Mouse (Mus musculus): Measurements from ENCODE around the gene Commd4. TPM values are rescaled to one million over a fixed set of nuclear protein-coding genes. Genes with fewer than 3 reads are reported as not detected.

Gene Commd4
- polyA plus RNA-seq, 1 experiment from 2014 or later = 50.3 TPM

- Histone ChIP-seq H3K4me3 (ENCODE audit: low read depth, low read length) (peak overlapping the region; percentile 62), H3K9me3 (replicated peaks; ENCODE audit: control insufficient read depth, low read length) (no peaks in the 10 kb centered on the region), H3K27ac (ENCODE audit: low read length) (peak overlapping the region; percentile 65), H3K36me3 (ENCODE audit: control insufficient read depth, insufficient read depth) (no peaks in the 10 kb centered on the region), H3K4me2 (ENCODE audit: low read depth, low read length) (peak overlapping the region; percentile 65), H3K27me3 (ENCODE audit: control insufficient read depth, insufficient read depth, low read depth, low read length) (no peaks in the 10 kb centered on the region), H3K9ac (ENCODE audit: low read depth, low read length) (peak overlapping the region; percentile 66), H3K4me1 (ENCODE audit: control insufficient read depth, low read depth, low read length) (peaks cover 8% of the 10 kb centered on the region)
- 0 out of 2 replicates have a peak, but pooled peaks have one; percentile 3 for ATAC-seq (ENCODE audit: low read depth)
- 11% methylated on average over 19 of the region's 19 CpGs for WGBS (ENCODE audit: insufficient replicate concordance)
Observed at GRCm38 (mm10) chr9:57147205-57148143, 10.7 kb downstream of the Commd4 start.

DNA sequence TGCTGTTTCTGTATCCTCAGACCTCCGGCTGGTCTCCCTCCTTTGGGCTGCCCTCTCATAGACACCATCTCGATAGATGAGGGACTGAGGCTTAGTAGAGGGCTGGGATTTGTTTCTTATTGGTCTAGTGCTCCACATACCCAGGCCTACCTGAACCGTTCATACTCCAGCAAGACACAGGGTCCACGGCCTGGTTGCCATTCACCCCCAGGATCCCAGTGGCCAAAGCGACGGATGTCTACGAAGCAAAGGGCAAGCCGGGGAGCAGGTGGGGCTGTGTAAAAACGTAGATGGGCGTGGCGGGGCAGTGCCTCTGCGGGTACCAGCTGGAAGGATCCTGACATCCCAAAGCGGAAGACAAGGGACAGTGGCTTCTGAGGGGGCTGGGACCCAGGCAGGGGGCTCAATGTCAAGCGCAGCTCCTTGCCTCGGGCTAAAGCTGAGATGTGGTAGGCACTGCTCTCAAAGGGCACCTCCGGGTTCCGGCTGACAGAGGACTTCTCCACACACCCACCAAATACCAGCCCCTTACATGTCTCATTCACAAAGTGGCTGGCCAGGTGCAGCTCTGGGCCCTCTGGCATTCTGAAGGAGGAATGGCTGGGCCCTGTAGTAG lies 11.6 kb downstream of the Commd4 start:
- Histone ChIP-seq H3K27ac (ENCODE audit: low read length) (no peak overlapping the region), H3K4me2 (ENCODE audit: low read depth, low read length) (no peak overlapping the region), H3K9me3 (replicated peaks; ENCODE audit: control insufficient read depth, low read length) (no peaks in the 10 kb centered on the region), H3K4me3 (ENCODE audit: low read depth, low read length) (no peak overlapping the region), H3K9ac (ENCODE audit: low read depth, low read length) (no peak overlapping the region), H3K36me3 (ENCODE audit: control insufficient read depth, insufficient read depth) (peaks cover 1% of the 10 kb centered on the region; the same call in 1 of the 2 replicates), H3K4me1 (ENCODE audit: control insufficient read depth, low read depth, low read length) (peaks cover 8% of the 10 kb centered on the region), H3K27me3 (ENCODE audit: control insufficient read depth, insufficient read depth, low read depth, low read length) (no peaks in the 10 kb centered on the region)
- 80% methylated on average over 17 of the region's 17 CpGs for WGBS (ENCODE audit: insufficient replicate concordance)
- no peak for ATAC-seq (ENCODE audit: low read depth)

GRCm38 (mm10) chr9:57144830-57145229 lies 13.3 kb downstream of the Commd4 start:
- Histone ChIP-seq H3K36me3 (ENCODE audit: control insufficient read depth, insufficient read depth) (peaks cover 7% of the 10 kb centered on the region), H3K4me2 (ENCODE audit: low read depth, low read length) (no peak overlapping the region), H3K4me1 (ENCODE audit: control insufficient read depth, low read depth, low read length) (peaks cover 8% of the 10 kb centered on the region), H3K9ac (ENCODE audit: low read depth, low read length) (no peak overlapping the region), H3K9me3 (replicated peaks; ENCODE audit: control insufficient read depth, low read length) (no peaks in the 10 kb centered on the region), H3K4me3 (ENCODE audit: low read depth, low read length) (no peak overlapping the region), H3K27me3 (ENCODE audit: control insufficient read depth, insufficient read depth, low read depth, low read length) (no peaks in the 10 kb centered on the region), H3K27ac (ENCODE audit: low read length) (no peak overlapping the region)
- WGBS (ENCODE audit: insufficient replicate concordance) = 83% methylated on average over 8 of the region's 8 CpGs
- no peak for ATAC-seq (ENCODE audit: low read depth)

DNA sequence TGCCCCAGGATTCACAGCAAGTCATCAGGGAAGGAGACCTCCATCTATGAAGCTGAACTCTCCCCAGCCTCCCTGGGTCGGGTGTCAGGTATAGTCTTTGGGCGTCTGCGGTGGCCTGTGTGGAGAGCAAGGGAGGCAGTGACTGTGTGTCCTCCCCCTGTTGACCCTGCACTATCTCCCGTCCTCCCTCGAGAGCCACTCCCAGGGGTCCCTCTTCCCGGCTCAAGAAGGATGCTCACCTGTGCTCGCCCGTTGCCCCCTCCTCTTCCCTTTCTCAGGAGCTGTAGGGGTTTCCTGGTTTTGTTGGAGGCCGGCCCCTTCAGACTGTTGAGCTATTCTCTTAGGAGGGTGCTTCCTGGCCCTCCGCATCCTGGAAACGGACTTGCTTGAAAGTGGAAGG lies 14.9 kb downstream of the Commd4 start:
- no peak overlapping the region for H3K4me3 ChIP-seq (ENCODE audit: low read depth, low read length)
- H3K9ac ChIP-seq (ENCODE audit: low read depth, low read length) = no peak overlapping the region
- H3K27me3 ChIP-seq (ENCODE audit: control insufficient read depth, insufficient read depth, low read depth, low read length) = no peaks in the 10 kb centered on the region
- H3K4me1 ChIP-seq (ENCODE audit: control insufficient read depth, low read depth, low read length) = peaks cover 2% of the 10 kb centered on the region; the same call in 1 of the 2 replicates
- ATAC-seq (ENCODE audit: low read depth) = no peak
- H3K4me2 ChIP-seq (ENCODE audit: low read depth, low read length) = no peak overlapping the region
- no peak overlapping the region for H3K27ac ChIP-seq (ENCODE audit: low read length)
- WGBS (ENCODE audit: insufficient replicate concordance) = 73% methylated on average over 11 of the region's 11 CpGs
- H3K9me3 ChIP-seq (replicated peaks; ENCODE audit: control insufficient read depth, low read length) = no peaks in the 10 kb centered on the region
- peaks cover 10% of the 10 kb centered on the region for H3K36me3 ChIP-seq (ENCODE audit: control insufficient read depth, insufficient read depth)

- no peak for ATAC-seq (ENCODE audit: low read depth)
Observed at GRCm38 (mm10) chr9:57141417-57142353, 16.4 kb downstream of the Commd4 start.

DNA sequence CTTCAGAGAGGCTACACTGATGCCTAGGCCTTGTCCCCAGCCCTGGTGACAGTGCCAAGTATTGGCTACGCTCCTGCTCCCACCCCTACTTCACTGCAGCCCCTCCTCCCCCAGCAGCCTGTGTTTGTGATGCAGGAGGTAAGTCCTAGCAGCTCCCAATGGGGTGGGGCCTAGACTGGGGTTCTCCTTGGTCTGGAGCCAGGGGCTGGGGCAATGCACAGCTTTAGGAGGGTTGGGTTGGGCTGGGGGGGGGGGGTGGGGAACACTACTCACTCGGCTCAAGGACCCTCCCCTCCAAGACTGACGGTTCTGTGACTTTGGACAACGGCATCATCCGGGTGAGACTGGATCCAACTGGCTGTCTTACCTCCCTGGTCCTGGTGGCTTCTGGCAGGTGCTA lies 18.6 kb downstream of the Commd4 start:
- Histone ChIP-seq H3K36me3 (ENCODE audit: control insufficient read depth, insufficient read depth) (peaks cover 10% of the 10 kb centered on the region), H3K9ac (ENCODE audit: low read depth, low read length) (no peak overlapping the region), H3K4me1 (ENCODE audit: control insufficient read depth, low read depth, low read length) (no peaks in the 10 kb centered on the region), H3K27me3 (ENCODE audit: control insufficient read depth, insufficient read depth, low read depth, low read length) (no peaks in the 10 kb centered on the region), H3K4me2 (ENCODE audit: low read depth, low read length) (no peak overlapping the region), H3K9me3 (replicated peaks; ENCODE audit: control insufficient read depth, low read length) (no peaks in the 10 kb centered on the region), H3K4me3 (ENCODE audit: low read depth, low read length) (no peak overlapping the region), H3K27ac (ENCODE audit: low read length) (no peak overlapping the region)
- WGBS (ENCODE audit: insufficient replicate concordance) = 84% methylated on average over 5 of the region's 5 CpGs
- ATAC-seq (ENCODE audit: low read depth) = no peak

More at GRCm38 (mm10) chr9:57141417-57142353, 16.4 kb downstream of the Commd4 start:
- Histone ChIP-seq H3K4me1 (ENCODE audit: control insufficient read depth, low read depth, low read length) (no peaks in the 10 kb centered on the region), H3K4me3 (ENCODE audit: low read depth, low read length) (no peak overlapping the region), H3K4me2 (ENCODE audit: low read depth, low read length) (no peak overlapping the region), H3K27me3 (ENCODE audit: control insufficient read depth, insufficient read depth, low read depth, low read length) (no peaks in the 10 kb centered on the region), H3K36me3 (ENCODE audit: control insufficient read depth, insufficient read depth) (peaks cover 10% of the 10 kb centered on the region), H3K27ac (ENCODE audit: low read length) (no peak overlapping the region), H3K9me3 (replicated peaks; ENCODE audit: control insufficient read depth, low read length) (no peaks in the 10 kb centered on the region), H3K9ac (ENCODE audit: low read depth, low read length) (no peak overlapping the region)
- WGBS (ENCODE audit: insufficient replicate concordance) = 72% methylated on average over 17 of the region's 17 CpGs

- H3K4me1 ChIP-seq (ENCODE audit: control insufficient read depth, low read depth, low read length) = no peaks in the 10 kb centered on the region
- H3K4me2 ChIP-seq (ENCODE audit: low read depth, low read length) = no peak overlapping the region
- no peak for ATAC-seq (ENCODE audit: low read depth)
- WGBS (ENCODE audit: insufficient replicate concordance) = 79% methylated on average over 9 of the region's 9 CpGs
- H3K9me3 ChIP-seq (replicated peaks; ENCODE audit: control insufficient read depth, low read length) = no peaks in the 10 kb centered on the region
- no peaks in the 10 kb centered on the region for H3K27me3 ChIP-seq (ENCODE audit: control insufficient read depth, insufficient read depth, low read depth, low read length)
- H3K36me3 ChIP-seq (ENCODE audit: control insufficient read depth, insufficient read depth) = peaks cover 10% of the 10 kb centered on the region
- no peak overlapping the region for H3K27ac ChIP-seq (ENCODE audit: low read length)
- no peak overlapping the region for H3K9ac ChIP-seq (ENCODE audit: low read depth, low read length)
- H3K4me3 ChIP-seq (ENCODE audit: low read depth, low read length) = no peak overlapping the region
Observed at GRCm38 (mm10) chr9:57139110-57139509, 19.0 kb downstream of the Commd4 start.

DNA sequence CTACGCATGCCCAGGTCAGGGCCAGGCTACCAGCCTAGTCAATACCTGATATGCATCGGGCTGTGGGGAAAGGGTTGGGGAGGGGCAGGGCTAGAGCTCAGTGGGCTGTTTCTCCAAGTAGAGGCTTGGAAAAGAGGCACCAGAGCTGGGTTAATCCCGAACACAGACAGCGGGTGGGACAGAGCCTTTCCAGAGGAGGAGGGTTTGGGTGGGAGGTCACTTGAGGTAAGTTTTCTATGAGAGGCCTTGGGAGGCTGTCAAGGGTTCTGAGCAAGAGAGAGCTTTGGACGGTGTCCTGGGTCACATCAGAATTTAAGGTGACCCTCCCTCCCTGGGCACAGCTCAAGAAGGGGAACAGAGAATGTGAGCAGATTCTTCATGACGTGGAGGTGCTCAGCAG lies 19.6 kb downstream of the Commd4 start:
- H3K4me3 ChIP-seq (ENCODE audit: low read depth, low read length) = no peak overlapping the region
- ATAC-seq (ENCODE audit: low read depth) = no peak
- no peaks in the 10 kb centered on the region for H3K27me3 ChIP-seq (ENCODE audit: control insufficient read depth, insufficient read depth, low read depth, low read length)
- WGBS (ENCODE audit: insufficient replicate concordance) = 83% methylated on average over 6 of the region's 6 CpGs
- H3K4me2 ChIP-seq (ENCODE audit: low read depth, low read length) = no peak overlapping the region
- H3K9me3 ChIP-seq (replicated peaks; ENCODE audit: control insufficient read depth, low read length) = no peaks in the 10 kb centered on the region
- no peaks in the 10 kb centered on the region for H3K4me1 ChIP-seq (ENCODE audit: control insufficient read depth, low read depth, low read length)
- peaks cover 10% of the 10 kb centered on the region for H3K36me3 ChIP-seq (ENCODE audit: control insufficient read depth, insufficient read depth)
- H3K9ac ChIP-seq (ENCODE audit: low read depth, low read length) = no peak overlapping the region
- H3K27ac ChIP-seq (ENCODE audit: low read length) = no peak overlapping the region
